9 mouse cellular contexts compared by ENCODE assay signal in the genomic region with DNA sequence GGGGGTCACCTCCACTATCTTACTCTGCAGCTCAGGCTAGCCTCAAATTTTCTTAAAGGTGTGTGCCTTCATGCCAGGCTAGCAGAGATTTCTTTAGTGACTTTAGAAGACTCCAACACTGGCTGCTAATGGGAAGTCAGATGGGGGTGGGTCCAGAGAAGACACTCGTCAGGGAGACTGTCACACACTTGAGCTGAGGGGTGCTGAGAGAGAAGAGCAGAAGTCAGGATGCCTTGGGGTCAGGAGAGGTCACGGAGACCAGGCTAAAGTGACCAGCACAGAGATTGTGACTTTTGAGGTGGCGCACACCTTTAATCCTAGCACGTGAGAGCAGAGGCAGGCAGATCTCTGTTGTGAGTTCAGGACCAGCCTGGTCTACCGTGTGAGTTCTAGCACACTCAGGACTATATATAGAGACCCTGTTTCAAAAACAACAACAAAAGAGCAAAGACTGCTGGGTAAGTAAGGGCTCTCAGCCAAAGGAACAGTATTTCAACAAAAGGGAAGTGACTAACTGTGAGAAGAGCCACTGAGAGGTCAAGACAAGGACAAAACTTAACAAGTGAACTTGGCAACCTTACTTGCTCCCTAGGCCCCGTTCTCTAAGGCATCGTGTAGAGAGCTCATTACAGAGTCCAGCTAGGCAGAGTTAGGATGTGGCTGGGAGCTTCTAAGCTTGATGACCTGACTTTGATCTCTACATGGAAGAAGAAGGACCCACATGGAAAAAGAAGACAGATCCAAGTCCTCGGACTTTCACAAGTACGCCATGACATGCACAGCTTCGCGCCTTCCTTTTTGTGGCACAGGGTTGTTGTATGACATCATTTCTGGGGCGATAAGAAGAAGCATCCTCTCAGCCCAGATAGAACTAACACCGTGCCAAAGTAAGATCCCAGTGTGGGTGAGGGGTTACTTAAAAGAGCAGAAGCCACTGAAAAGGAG. TPM values are rescaled to one million over a fixed set of nuclear protein-coding genes. Genes with fewer than 3 reads are reported as not detected.
DNase-seq lines count a peak whose midpoint lies in the region; ATAC-seq lines count a peak whose summit lies in the region.
"Had no signal": no experiment of that assay in that cellular context is flagged by ENCODE, and none has a peak within 500 bp of the region (broad histone marks: within the 10 kb centered on the region; RNA-seq: fewer than 3 reads in every experiment).

No protein-coding gene starts in this region.

- peak overlapping the region; percentile 58 for H3K4me2 ChIP-seq in intestine, embryonic 14.5 days (ENCODE audit: low read length)
- no peak overlapping the region for H3K4me2 ChIP-seq in intestine, embryonic 16.5 days (ENCODE audit: low read depth, low read length)
- peak overlapping the region; percentile 71; the same call in 1 of the 2 replicates for H3K4me2 ChIP-seq in embryonic facial prominence, embryonic 12.5 days (replicated peaks)
- peak overlapping the region; percentile 82; the same call in 1 of the 2 replicates for H3K4me2 ChIP-seq in midbrain, embryonic 15.5 days

- H3K36me3 ChIP-seq in intestine, embryonic 14.5 days (ENCODE audit: control insufficient read depth, insufficient read depth, low read length) = no peaks in the 10 kb centered on the region
- H3K36me3 ChIP-seq in intestine, embryonic 16.5 days (ENCODE audit: control insufficient read depth, insufficient read depth, low read length) = no peaks in the 10 kb centered on the region
- H3K36me3 ChIP-seq in embryonic facial prominence, embryonic 12.5 days = no peaks in the 10 kb centered on the region
- no peaks in the 10 kb centered on the region for H3K36me3 ChIP-seq in midbrain, embryonic 15.5 days (replicated peaks)

- H3K27me3 ChIP-seq in intestine, embryonic 14.5 days (replicated peaks; ENCODE audit: control insufficient read depth, insufficient read depth, low read length) = no peaks in the 10 kb centered on the region
- H3K27me3 ChIP-seq in intestine, embryonic 16.5 days (replicated peaks; ENCODE audit: control insufficient read depth, insufficient read depth, low read length) = no peaks in the 10 kb centered on the region
- H3K27me3 ChIP-seq in embryonic facial prominence, embryonic 12.5 days = no peaks in the 10 kb centered on the region
- H3K27me3 ChIP-seq in midbrain, embryonic 15.5 days (replicated peaks) = no peaks in the 10 kb centered on the region

- no peak overlapping the region for H3K4me3 ChIP-seq in intestine, embryonic 14.5 days (ENCODE audit: low read depth, low read length)
- no peak overlapping the region for H3K4me3 ChIP-seq in intestine, embryonic 16.5 days (ENCODE audit: low read length)
- H3K4me3 ChIP-seq in embryonic facial prominence, embryonic 12.5 days = no peak overlapping the region
- H3K4me3 ChIP-seq in midbrain, embryonic 15.5 days = no peak overlapping the region

- 89% methylated on average over 13 of the region's 13 CpGs for WGBS in intestine, embryonic 14.5 days
- 85% methylated on average over 13 of the region's 13 CpGs for WGBS in intestine, embryonic 16.5 days
- 87% methylated on average over 13 of the region's 13 CpGs for WGBS in embryonic facial prominence, embryonic 12.5 days
- 88% methylated on average over 13 of the region's 13 CpGs for WGBS in midbrain, embryonic 15.5 days

- H3K9ac ChIP-seq in intestine, embryonic 14.5 days (ENCODE audit: low read length) = no peak overlapping the region
- H3K9ac ChIP-seq in intestine, embryonic 16.5 days (ENCODE audit: low read depth, low read length) = no peak overlapping the region; the same call in 1 of the 2 replicates
- H3K9ac ChIP-seq in embryonic facial prominence, embryonic 12.5 days = no peak overlapping the region
- H3K9ac ChIP-seq in midbrain, embryonic 15.5 days = no peak overlapping the region

- no peak overlapping the region for H3K27ac ChIP-seq in intestine, embryonic 14.5 days (ENCODE audit: low read depth)
- no peak overlapping the region for H3K27ac ChIP-seq in intestine, embryonic 16.5 days (ENCODE audit: low read length)
- no peak overlapping the region for H3K27ac ChIP-seq in embryonic facial prominence, embryonic 12.5 days
- no peak overlapping the region for H3K27ac ChIP-seq in midbrain, embryonic 15.5 days

- ATAC-seq in intestine, embryonic 14.5 days (replicated peaks; ENCODE audit: low FRiP score, low TSS enrichment, low read depth) = no peak
- no peak for ATAC-seq in intestine, embryonic 16.5 days
- no peak for ATAC-seq in embryonic facial prominence, embryonic 12.5 days (ENCODE audit: insufficient number of reproducible peaks, insufficient read depth, low FRiP score, low TSS enrichment)
- ATAC-seq in midbrain, embryonic 15.5 days (replicated peaks) = no peak
- ATAC-seq in cerebellum, adult (ENCODE audit: insufficient number of reproducible peaks, low FRiP score, low TSS enrichment) = no peak

- no peak for DNase-seq in intestine, embryonic 14.5 days (ENCODE audit: low spot score)
- DNase-seq in kidney, postnatal 10 days = peak; percentile 27
- no peak for DNase-seq in spleen, postnatal 36 days (ENCODE audit: low spot score in 2 of 2)
- DNase-seq in right cerebral cortex, postnatal 25 days = no peak

- no peaks in the 10 kb centered on the region for H3K9me3 ChIP-seq in intestine, embryonic 14.5 days (ENCODE audit: control insufficient read depth, low read length)
- no peaks in the 10 kb centered on the region for H3K9me3 ChIP-seq in intestine, embryonic 16.5 days (ENCODE audit: control insufficient read depth, low read length)
- no peaks in the 10 kb centered on the region for H3K9me3 ChIP-seq in embryonic facial prominence, embryonic 12.5 days
- H3K9me3 ChIP-seq in midbrain, embryonic 15.5 days = no peaks in the 10 kb centered on the region
- H3K9me3 ChIP-seq: megakaryocyte, embryonic 14.5 days had no signal

- 0 out of 2 replicates have a peak, but pooled peaks cover 9% of the 10 kb centered on the region for H3K4me1 ChIP-seq in intestine, embryonic 14.5 days (replicated peaks; ENCODE audit: control insufficient read depth, insufficient read depth, low read length)
- H3K4me1 ChIP-seq in intestine, embryonic 16.5 days (ENCODE audit: control insufficient read depth, insufficient read depth, low read length) = peaks cover 3% of the 10 kb centered on the region; the same call in 1 of the 2 replicates
- peaks cover 8% of the 10 kb centered on the region; the same call in 1 of the 2 replicates for H3K4me1 ChIP-seq in embryonic facial prominence, embryonic 12.5 days
- H3K4me1 ChIP-seq in midbrain, embryonic 15.5 days = peaks cover 17% of the 10 kb centered on the region

RNA-seq across cellular contexts. Expression of a gene that starts 6.0 kb away (rescaled TPM):
- 2.8 TPM in 1 of 2 replicates, not detected in the other for polyA plus RNA-seq in intestine, embryonic 14.5 days (2014; fragmentation: Nextera tagmentation; extraction: Ambion mirVana)
- 5.9 and 6.3 TPM in 2 replicates for polyA plus RNA-seq in intestine, embryonic 16.5 days (2015; fragmentation: Nextera tagmentation; extraction: Ambion mirVana)
- polyA plus RNA-seq in embryonic facial prominence, embryonic 12.5 days (2016; fragmentation: Nextera tagmentation; extraction: Ambion mirVana) = 0.45 and 0.55 TPM in 2 replicates
- polyA plus RNA-seq in midbrain, embryonic 15.5 days (2015; fragmentation: Nextera tagmentation; extraction: Ambion mirVana) = not detected in 2 replicates

RNA-seq across cellular contexts. Expression of a gene that starts 16.4 kb away (rescaled TPM):
- 170 and 173 TPM in 2 replicates for polyA plus RNA-seq in intestine, embryonic 14.5 days (2014; fragmentation: Nextera tagmentation; extraction: Ambion mirVana)
- polyA plus RNA-seq in intestine, embryonic 16.5 days (2015; fragmentation: Nextera tagmentation; extraction: Ambion mirVana) = 175 and 180 TPM in 2 replicates
- 303 and 323 TPM in 2 replicates for polyA plus RNA-seq in embryonic facial prominence, embryonic 12.5 days (2016; fragmentation: Nextera tagmentation; extraction: Ambion mirVana)
- 291 and 296 TPM in 2 replicates for polyA plus RNA-seq in midbrain, embryonic 15.5 days (2015; fragmentation: Nextera tagmentation; extraction: Ambion mirVana)

RNA-seq across cellular contexts. Expression of a gene that starts 16.6 kb away (rescaled TPM):
- polyA plus RNA-seq in intestine, embryonic 14.5 days (2014; fragmentation: Nextera tagmentation; extraction: Ambion mirVana) = 34.2 and 41.2 TPM in 2 replicates
- polyA plus RNA-seq in intestine, embryonic 16.5 days (2015; fragmentation: Nextera tagmentation; extraction: Ambion mirVana) = 10.2 and 16.8 TPM in 2 replicates
- polyA plus RNA-seq in embryonic facial prominence, embryonic 12.5 days (2016; fragmentation: Nextera tagmentation; extraction: Ambion mirVana) = 67.2 and 67.9 TPM in 2 replicates
- polyA plus RNA-seq in midbrain, embryonic 15.5 days (2015; fragmentation: Nextera tagmentation; extraction: Ambion mirVana) = 71.5 and 74.9 TPM in 2 replicates

RNA-seq across cellular contexts. Expression of a gene that starts 19.8 kb away (rescaled TPM):
- polyA plus RNA-seq in intestine, embryonic 14.5 days (2014; fragmentation: Nextera tagmentation; extraction: Ambion mirVana) = 57.1 and 69.1 TPM in 2 replicates
- 60.2 and 65.6 TPM in 2 replicates for polyA plus RNA-seq in intestine, embryonic 16.5 days (2015; fragmentation: Nextera tagmentation; extraction: Ambion mirVana)
- polyA plus RNA-seq in embryonic facial prominence, embryonic 12.5 days (2016; fragmentation: Nextera tagmentation; extraction: Ambion mirVana) = 98.9 and 107 TPM in 2 replicates
- polyA plus RNA-seq in midbrain, embryonic 15.5 days (2015; fragmentation: Nextera tagmentation; extraction: Ambion mirVana) = 72.5 and 77.3 TPM in 2 replicates

RNA-seq across cellular contexts. Expression of a gene that starts 39.0 kb away (rescaled TPM):
- polyA plus RNA-seq in intestine, embryonic 14.5 days (2014; fragmentation: Nextera tagmentation; extraction: Ambion mirVana) = not detected in 2 replicates
- polyA plus RNA-seq in intestine, embryonic 16.5 days (2015; fragmentation: Nextera tagmentation; extraction: Ambion mirVana) = not detected in 2 replicates
- not detected in 2 replicates for polyA plus RNA-seq in embryonic facial prominence, embryonic 12.5 days (2016; fragmentation: Nextera tagmentation; extraction: Ambion mirVana)
- polyA plus RNA-seq in midbrain, embryonic 15.5 days (2015; fragmentation: Nextera tagmentation; extraction: Ambion mirVana) = 0.40 TPM in 1 of 2 replicates, not detected in the other
